Mouse (Mus musculus) kidney, adult 2 months (tissue): Measurements from ENCODE around the gene Mical1.

ENCODE experiments used
- CTCF ChIP-seq: fragments of 200-500 bp; conservative IDR thresholded peaks from 2 replicates; pipeline ENCODE4 v1.5.1; 2011; ENCODE audit warnings: low read depth, mild to moderate bottlenecking, control low read depth, low read length, moderate library complexity, mixed read lengths; ENCODE audit not compliant: insufficient read depth, insufficient read length
- POLR2A ChIP-seq: fragments of 200-500 bp; IDR thresholded peaks from one replicate; pipeline ENCODE4 v1.6.1; 2011; ENCODE audit warnings: low read depth, low read length, control low read depth

DNA sequence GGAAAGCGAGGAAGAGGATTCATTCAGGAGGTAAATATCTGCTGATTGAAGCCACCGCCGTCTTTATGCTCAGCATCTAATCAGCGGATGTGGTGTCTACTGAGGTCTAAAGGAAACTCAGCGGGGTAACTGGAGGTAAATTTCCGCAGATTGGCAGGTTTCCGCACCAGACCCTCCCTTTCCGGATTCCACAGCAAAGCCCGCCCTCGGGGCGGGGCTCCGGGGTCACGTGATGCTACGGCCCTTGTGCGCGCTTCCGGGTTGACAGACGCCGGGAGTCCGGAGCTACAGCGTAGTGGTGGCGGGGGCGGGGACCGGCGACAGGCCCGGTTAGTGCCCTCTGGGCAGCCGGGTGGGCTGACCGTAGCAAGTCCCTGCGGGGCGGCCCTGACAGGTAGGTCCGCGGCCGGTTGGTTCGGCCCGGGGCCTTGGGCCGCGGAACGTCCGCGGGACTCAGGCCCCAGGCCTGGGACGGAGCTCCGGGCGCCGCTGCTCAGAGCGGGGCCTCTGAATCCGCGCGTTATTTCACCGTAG lies 25.9 kb upstream of the Mical1 start, which contains the start of gene Zbtb24:
- no peak for TF ChIP-seq CTCF
- peak; percentile 5 for TF ChIP-seq POLR2A
